Mouse (Mus musculus) kidney, postnatal 0 days (tissue): ENCODE results near the gene Tbkbp1. TPM values are rescaled to one million over a fixed set of nuclear protein-coding genes. Genes with fewer than 3 reads are reported as not detected.

ENCODE experiments used
- ATAC-seq: fragments of 200-750 bp; cut with Nextera tagmentation; replicated peaks from 2 replicates; pipeline ENCODE4 v1.8.0; 2017; ENCODE audit warnings: low read depth, moderate number of reproducible peaks, moderate TSS enrichment, moderate library complexity; ENCODE audit not compliant: low FRiP score
- DNase-seq: peaks from one replicate; pipeline ENCODE4 v3.0.0-alpha.2; 2016; ENCODE audit warnings: low spot score
- H3K27ac ChIP-seq: fragments of 300-500 bp; sonication (generic); 2 replicates; pipeline ENCODE4 v1.5.1; 2014; ENCODE audit warnings: mild to moderate bottlenecking
- H3K27me3 ChIP-seq: fragments of 300-500 bp; sonication (generic); 2 replicates; pipeline ENCODE4 v1.6.1; 2014; ENCODE audit warnings: low read length, mixed read lengths; ENCODE audit not compliant: insufficient read depth
- H3K36me3 ChIP-seq: fragments of 300-500 bp; sonication (generic); 2 replicates; pipeline ENCODE4 v1.6.1; 2014; ENCODE audit warnings: low read length, mixed read lengths; ENCODE audit not compliant: insufficient read depth
- H3K4me1 ChIP-seq: fragments of 300-500 bp; sonication (generic); replicated peaks from 2 replicates; pipeline ENCODE4 v1.6.1; 2014; ENCODE audit warnings: antibody characterized with exemption, low read length, mixed read lengths; ENCODE audit not compliant: insufficient read depth
- H3K4me2 ChIP-seq: fragments of 300-500 bp; sonication (generic); 2 replicates; pipeline ENCODE4 v1.6.1; 2014; ENCODE audit warnings: mild to moderate bottlenecking, low read length, moderate library complexity, mixed read lengths
- H3K4me3 ChIP-seq: fragments of 300-500 bp; sonication (generic); replicated peaks from 2 replicates; pipeline ENCODE4 v1.5.1; 2014; ENCODE audit warnings: low read depth, low read length
- H3K9ac ChIP-seq: fragments of 300-500 bp; sonication (generic); 2 replicates; pipeline ENCODE4 v1.6.1; 2014; ENCODE audit warnings: low read depth, low read length
- H3K9me3 ChIP-seq: fragments of 300-500 bp; sonication (generic); replicated peaks from 2 replicates; pipeline ENCODE4 v1.6.1; 2016; ENCODE audit warnings: low read length, inconsistent platforms, mixed read lengths
- CTCF ChIP-seq: IDR thresholded peaks from 2 replicates; pipeline ENCODE4 v1.5.1; 2016; ENCODE audit warnings: antibody characterized with exemption, low read depth, mild to moderate bottlenecking, moderate library complexity
- WGBS: fragments of 180-500 bp; shearing (Covaris S2); extraction: QIAGEN DNeasy Blood & Tissue Kit; methylation state at CpG from one replicate; pipeline ENCODE4 v1.1.7; 2014; 5-methylcytosine and 5-hydroxymethylcytosine counted together
- polyA plus RNA-seq: library from polyadenylated mRNA; unstranded; fragments of >200 nt; fragmentation: Nextera tagmentation; extraction: Ambion mirVana; gene quantifications from 2 replicates; pipeline ENCODE4 v1.2.1, GENCODE M21; 2015

Tbkbp1 gene
- 4.6 and 5.5 TPM in 2 replicates for polyA plus RNA-seq

DNA sequence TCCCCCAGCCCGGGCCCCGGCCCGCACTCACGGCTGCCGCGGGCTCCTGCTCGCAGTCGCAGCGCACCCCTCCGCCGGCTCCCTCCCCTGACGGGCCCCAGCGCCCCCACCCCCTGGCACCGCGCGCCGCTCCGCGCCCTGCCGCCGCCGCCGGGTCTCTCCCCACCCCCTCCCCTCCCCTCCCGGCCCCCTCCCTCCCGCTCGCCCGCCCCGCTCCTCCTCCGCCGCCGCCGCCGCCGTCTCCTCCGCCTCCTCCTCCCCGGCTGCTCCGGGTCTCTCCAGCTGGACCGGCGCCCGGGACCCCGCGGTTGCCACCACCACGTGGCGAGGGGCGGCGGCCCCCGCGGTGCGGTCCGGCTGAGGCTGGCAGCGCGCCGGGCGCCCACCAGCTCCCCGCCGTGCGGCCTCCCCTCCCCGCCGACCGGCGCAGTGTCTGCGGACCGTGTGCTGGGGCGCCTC lies at the start of gene Tbkbp1:
Gene Tbkbp1, minus strand, starts transcription at position 153 of the 459 bp plus-strand sequence.
- under 1% methylated on average over 32 of the region's 64 CpGs for WGBS
- H3K9me3 ChIP-seq: no peaks in the 10 kb centered on the region
- ATAC-seq: peak; percentile 11; the same call in 1 of the 2 replicates
- peaks cover 11% of the 10 kb centered on the region; the same call in 1 of the 2 replicates for H3K4me1 ChIP-seq
- TF ChIP-seq CTCF: no peak
- peak within 1 kb of the TSS; percentile 69 for H3K9ac ChIP-seq
- no peaks in the 10 kb centered on the region for H3K27me3 ChIP-seq
- peak within 1 kb of the TSS; percentile 97 for H3K4me2 ChIP-seq
- H3K36me3 ChIP-seq: no peaks in the 10 kb centered on the region; the same call in 1 of the 2 replicates
- peak within 1 kb of the TSS; percentile 70 for H3K4me3 ChIP-seq
- peak within 1 kb of the TSS; percentile 72 for H3K27ac ChIP-seq
- DNase-seq: no peak

GRCm38 (mm10) chr11:97199519-97199918 lies 48.2 kb upstream of the Tbkbp1 start:
- WGBS: 87% methylated on average over 6 of the region's 6 CpGs
- no peak for TF ChIP-seq CTCF
- H3K4me2 ChIP-seq: no peak overlapping the region
- H3K27me3 ChIP-seq: no peaks in the 10 kb centered on the region
- H3K4me1 ChIP-seq: no peaks in the 10 kb centered on the region
- H3K36me3 ChIP-seq: no peaks in the 10 kb centered on the region
- no peak overlapping the region for H3K4me3 ChIP-seq
- no peak overlapping the region for H3K27ac ChIP-seq
- ATAC-seq (no peak), DNase-seq (no peak)
- H3K9ac ChIP-seq: no peak overlapping the region
- no peaks in the 10 kb centered on the region for H3K9me3 ChIP-seq

DNA sequence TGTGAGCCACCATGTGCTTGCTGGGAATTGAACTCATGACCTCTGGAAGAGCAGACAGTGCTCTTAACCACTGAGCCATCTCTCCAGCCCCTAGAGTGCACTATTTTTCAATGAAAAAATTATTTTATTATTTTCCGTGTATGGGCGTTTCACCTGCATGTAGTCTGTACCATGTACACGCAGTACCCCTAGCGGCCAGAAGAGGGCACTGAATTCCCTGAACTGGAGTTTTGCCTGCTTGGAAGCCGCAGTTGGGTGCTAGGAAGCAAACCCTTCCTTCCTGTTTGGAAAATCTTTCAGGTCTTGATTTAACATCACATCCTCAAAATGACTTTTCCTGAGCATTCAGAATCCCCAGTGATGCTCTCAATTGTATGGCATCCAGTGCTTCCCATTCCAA lies 47.3 kb upstream of the Tbkbp1 start:
- Histone ChIP-seq H3K27ac (no peak overlapping the region), H3K4me2 (no peak overlapping the region), H3K4me3 (no peak overlapping the region), H3K36me3 (no peaks in the 10 kb centered on the region), H3K9ac (no peak overlapping the region), H3K9me3 (no peaks in the 10 kb centered on the region), H3K27me3 (no peaks in the 10 kb centered on the region), H3K4me1 (no peaks in the 10 kb centered on the region)
- TF ChIP-seq CTCF: peak; percentile 71
- ATAC-seq (no peak), DNase-seq (peak; percentile 34)
- 15% methylated on average over 5 of the region's 5 CpGs for WGBS

GRCm38 (mm10) chr11:97197021-97197420 lies 45.7 kb upstream of the Tbkbp1 start:
- Histone ChIP-seq H3K4me1 (no peaks in the 10 kb centered on the region), H3K27ac (no peak overlapping the region), H3K36me3 (no peaks in the 10 kb centered on the region), H3K9ac (no peak overlapping the region), H3K9me3 (no peaks in the 10 kb centered on the region), H3K4me2 (no peak overlapping the region), H3K4me3 (no peak overlapping the region), H3K27me3 (no peaks in the 10 kb centered on the region)
- no peak for TF ChIP-seq CTCF
- DNase-seq (no peak), ATAC-seq (no peak)
- WGBS: 77% methylated on average over 8 of the region's 8 CpGs

DNA sequence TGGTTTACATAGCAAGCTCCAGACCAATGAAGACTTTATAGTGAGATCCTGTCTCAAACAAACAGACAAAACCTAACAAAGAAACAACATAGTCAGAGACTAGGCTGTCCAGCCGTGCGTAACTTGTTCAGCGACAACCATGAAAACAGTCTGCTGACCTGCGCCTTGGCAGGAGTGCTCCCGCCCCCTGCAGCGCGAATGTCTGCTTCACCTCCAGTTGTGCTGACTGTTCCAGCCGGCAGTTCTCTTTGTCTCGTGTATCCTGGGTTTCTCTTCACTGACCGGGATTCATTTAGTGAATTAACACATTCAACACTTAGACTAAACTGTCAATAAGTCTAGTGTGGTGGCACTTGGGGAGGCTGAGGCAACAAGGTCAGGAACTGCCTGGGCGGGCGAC lies 45.2 kb upstream of the Tbkbp1 start:
- Histone ChIP-seq H3K9me3 (no peaks in the 10 kb centered on the region), H3K4me2 (no peak overlapping the region), H3K27ac (no peak overlapping the region), H3K4me3 (no peak overlapping the region), H3K36me3 (no peaks in the 10 kb centered on the region), H3K4me1 (no peaks in the 10 kb centered on the region), H3K9ac (no peak overlapping the region), H3K27me3 (no peaks in the 10 kb centered on the region)
- no peak for TF ChIP-seq CTCF
- 0 out of 2 replicates have a peak, but pooled peaks have one; percentile 23 for ATAC-seq
- no peak for DNase-seq
- WGBS: 65% methylated on average over 12 of the region's 12 CpGs

GRCm38 (mm10) chr11:97192621-97192951 lies 41.3 kb upstream of the Tbkbp1 start:
- Histone ChIP-seq H3K9me3 (no peaks in the 10 kb centered on the region), H3K9ac (no peak overlapping the region), H3K36me3 (no peaks in the 10 kb centered on the region), H3K27ac (no peak overlapping the region), H3K4me1 (no peaks in the 10 kb centered on the region), H3K27me3 (no peaks in the 10 kb centered on the region), H3K4me3 (no peak overlapping the region), H3K4me2 (no peak overlapping the region)
- TF ChIP-seq CTCF: peak; percentile 54
- ATAC-seq: no peak
- peak; percentile 26 for DNase-seq

DNA sequence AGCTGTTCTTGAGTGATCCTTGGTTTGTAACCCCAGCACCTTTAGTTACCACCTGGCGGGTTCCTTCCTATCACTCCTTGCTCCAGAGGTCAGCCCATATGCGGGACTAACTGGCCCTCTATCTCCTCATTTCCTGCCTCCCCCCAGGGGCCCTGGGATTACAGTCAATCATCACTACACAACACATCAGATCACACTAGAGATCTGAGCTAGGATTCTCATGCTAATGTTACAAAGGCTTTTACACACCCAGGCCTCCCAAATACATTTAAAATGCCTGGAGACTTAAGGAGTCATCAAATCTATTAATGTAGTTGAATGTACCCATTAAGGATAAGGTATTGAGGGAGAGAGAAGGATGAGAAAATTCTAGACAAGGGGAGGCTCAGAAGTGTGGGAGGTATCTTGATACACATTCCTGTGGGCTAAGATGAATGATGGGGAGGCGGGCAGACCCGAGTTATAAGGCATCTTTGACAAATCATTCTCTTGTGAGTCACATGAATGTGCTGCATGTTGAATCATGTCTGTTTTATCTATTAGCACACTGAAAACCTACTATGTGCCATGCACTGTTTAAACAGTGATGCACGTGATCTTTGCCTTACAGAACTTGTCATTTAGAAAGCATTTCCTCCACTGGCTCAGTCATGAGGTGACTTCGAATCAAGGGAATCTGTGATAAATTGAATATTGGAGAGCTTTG lies 40.8 kb upstream of the Tbkbp1 start:
- ATAC-seq (no peak), DNase-seq (no peak)
- Histone ChIP-seq H3K27me3 (no peaks in the 10 kb centered on the region), H3K4me2 (no peak overlapping the region), H3K4me1 (no peaks in the 10 kb centered on the region), H3K36me3 (no peaks in the 10 kb centered on the region), H3K9ac (no peak overlapping the region), H3K27ac (no peak overlapping the region), H3K9me3 (no peaks in the 10 kb centered on the region), H3K4me3 (no peak overlapping the region)
- 63% methylated on average over 6 of the region's 6 CpGs for WGBS
- no peak for TF ChIP-seq CTCF
